Mouse (Mus musculus) left cerebral cortex, postnatal 25 days (tissue): Measurements from ENCODE around the gene Olfr1053. TPM values are rescaled to one million over a fixed set of nuclear protein-coding genes. Genes with fewer than 3 reads are reported as not detected.
"Not testable (repeated sequence)": the region's sequence is repeated elsewhere in the genome, so short reads cannot be mapped to it uniquely, and the experiment has no call there.

Experiments used
- DNase-seq, 2 experiments: peaks; one replicate each; pipeline ENCODE4 v3.0.0; 2022; ENCODE audit warnings: low spot score in 2 of 2, mixed read lengths in 1 of 2
- intact Hi-C: fragments of 180-260 bp; cut with DNase I; formaldehyde crosslinking; loops from one replicate; pipeline ENCODE4 v1.15.1; 2025
- total RNA-seq, 2 experiments: library from RNA; stranded (reverse); gene quantifications; 2 replicates each; pipeline ENCODE4 v1.2.3; 2021

The Olfr1053 gene
- total RNA-seq, result not detected

GRCm38 (mm10) chr2:86315184-86315583 is at the start of gene Olfr1053:
TSS of gene Olfr1053 (minus strand) at chr2:86315284.
- intact Hi-C loops, result no loop called here
- no peak for DNase-seq

- intact Hi-C loops, result no loop called here
- no peak for DNase-seq
These were observed 47.3 kb upstream of the Olfr1053 start, which contains the start of gene Olfr1056 for GRCm38 (mm10) chr2:86362369-86362768. TSS of gene Olfr1056 (minus strand) at chr2:86362469.

GRCm38 (mm10) chr2:86351751-86352150 is 36.7 kb upstream of the Olfr1053 start:
- intact Hi-C loops, DNase-seq: not testable (repeated sequence)

- DNase-seq, result no peak
- intact Hi-C loops, result no loop called here
These were observed 35.1 kb upstream of the Olfr1053 start, which contains the start of gene Olfr1055 for GRCm38 (mm10) chr2:86350184-86350583. TSS of gene Olfr1055 (minus strand) at chr2:86350284.

- no peak for DNase-seq
- intact Hi-C loops, result no loop called here
These were observed 20.2 kb upstream of the Olfr1053 start, which contains the start of gene Olfr1054 for GRCm38 (mm10) chr2:86335333-86335732. TSS of gene Olfr1054 (minus strand) at chr2:86335433.

- intact Hi-C loops, result no loop called here
- no peak for DNase-seq
These were observed 22.9 kb downstream of the Olfr1053 start, which contains the start of gene Olfr1052 for GRCm38 (mm10) chr2:86292155-86292554. TSS of gene Olfr1052 (plus strand) at chr2:86292455.

GRCm38 (mm10) chr2:86278988-86279387 is 36.1 kb downstream of the Olfr1053 start, which contains the start of gene Olfr1051:
TSS of gene Olfr1051 (minus strand) at chr2:86279088.
- intact Hi-C loops, DNase-seq: not testable (repeated sequence)

Other genes starting within 250 kb of the Olfr1053 start
- not detected for gene Olfr1036, start 241.3 kb downstream of the Olfr1053 start, total RNA-seq
- gene Olfr1037, start 227.9 kb downstream of the Olfr1053 start, total RNA-seq, result not detected
- gene Olfr1039, start 179.4 kb downstream of the Olfr1053 start, total RNA-seq, result not detected
- gene Olfr1040, start 168.6 kb downstream of the Olfr1053 start, total RNA-seq, result not detected
- gene Olfr1042, start 153.4 kb downstream of the Olfr1053 start, total RNA-seq, result not detected
- gene Olfr1043, start 147.8 kb downstream of the Olfr1053 start, total RNA-seq, result not detected
- gene Olfr1044, start 137.5 kb downstream of the Olfr1053 start, total RNA-seq, result not detected
- gene Olfr52, start 129.6 kb downstream of the Olfr1053 start, total RNA-seq, result not detected
- not detected for gene Olfr1045, start 112.3 kb downstream of the Olfr1053 start, total RNA-seq
- gene Olfr1046, start 96.0 kb downstream of the Olfr1053 start, total RNA-seq, result not detected
- gene Olfr1047, start 83.9 kb downstream of the Olfr1053 start, total RNA-seq, result not detected
- not detected for gene Olfr1048, start 75.0 kb downstream of the Olfr1053 start, total RNA-seq
- gene Olfr1049, start 57.0 kb downstream of the Olfr1053 start, total RNA-seq, result not detected
- not detected for gene Olfr1051, start 36.2 kb downstream of the Olfr1053 start, total RNA-seq
- not detected for gene Olfr1052, start 22.8 kb downstream of the Olfr1053 start, total RNA-seq
- gene Olfr1054, start 20.1 kb upstream of the Olfr1053 start, total RNA-seq, result not detected
- not detected for gene Olfr1055, start 35.0 kb upstream of the Olfr1053 start, total RNA-seq
- gene Olfr1056, start 47.2 kb upstream of the Olfr1053 start, total RNA-seq, result not detected
- not detected for gene Olfr1057, start 63.1 kb upstream of the Olfr1053 start, total RNA-seq
- gene Olfr1058, start 73.3 kb upstream of the Olfr1053 start, total RNA-seq, result not detected
- not detected for gene Olfr1061, start 98.8 kb upstream of the Olfr1053 start, total RNA-seq
- gene Olfr1062, start 111.5 kb upstream of the Olfr1053 start, total RNA-seq, result not detected
- gene Olfr1065, start 135.3 kb upstream of the Olfr1053 start, total RNA-seq, result not detected
- not detected for gene Olfr1066, start 141.0 kb upstream of the Olfr1053 start, total RNA-seq
- not detected for gene Olfr228, start 172.1 kb upstream of the Olfr1053 start, total RNA-seq
- not detected for gene Olfr1076, start 193.2 kb upstream of the Olfr1053 start, total RNA-seq
- gene Olfr1079, start 227.2 kb upstream of the Olfr1053 start, total RNA-seq, result not detected
- gene Olfr1080, start 243.0 kb upstream of the Olfr1053 start, total RNA-seq, result not detected